Mouse (Mus musculus): ENCODE results near the gene Wapl.
A peak's percentile ranks its signal among the peaks of the same experiment; 100 is the strongest.

Wapl gene

GRCm38 (mm10) chr14:34673395-34674228 is at the start of gene Wapl:
Gene Wapl (plus strand): TSS chr14:34673928.
- DNase-seq (ENCODE audit: low spot score): peak; percentile 97

GRCm38 (mm10) chr14:34626824-34627223 is 46.9 kb upstream of the Wapl start:
- DNase-seq (ENCODE audit: low spot score): no peak

GRCm38 (mm10) chr14:34632722-34633448 is 40.8 kb upstream of the Wapl start:
- DNase-seq (ENCODE audit: low spot score): no peak

GRCm38 (mm10) chr14:34635192-34635591 is 38.5 kb upstream of the Wapl start:
- DNase-seq (ENCODE audit: low spot score): no peak

GRCm38 (mm10) chr14:34635721-34636120 is 38.0 kb upstream of the Wapl start:
- DNase-seq (ENCODE audit: low spot score): no peak

- no peak for DNase-seq (ENCODE audit: low spot score)
Observed at GRCm38 (mm10) chr14:34644140-34644539, 29.6 kb upstream of the Wapl start.

GRCm38 (mm10) chr14:34647870-34648475 is 25.8 kb upstream of the Wapl start:
- no peak for DNase-seq (ENCODE audit: low spot score)

- DNase-seq (ENCODE audit: low spot score): no peak
Observed at GRCm38 (mm10) chr14:34657131-34657530, 16.6 kb upstream of the Wapl start.

GRCm38 (mm10) chr14:34660351-34660787 is 13.4 kb upstream of the Wapl start:
- DNase-seq (ENCODE audit: low spot score): no peak

GRCm38 (mm10) chr14:34660788-34661591 is 12.7 kb upstream of the Wapl start:
- no peak for DNase-seq (ENCODE audit: low spot score)

GRCm38 (mm10) chr14:34661621-34662477 is 11.9 kb upstream of the Wapl start:
- no peak for DNase-seq (ENCODE audit: low spot score)

GRCm38 (mm10) chr14:34662478-34662826 is 11.3 kb upstream of the Wapl start:
- DNase-seq (ENCODE audit: low spot score): no peak

GRCm38 (mm10) chr14:34663381-34663780 is 10.3 kb upstream of the Wapl start:
- DNase-seq (ENCODE audit: low spot score): no peak

GRCm38 (mm10) chr14:34669082-34669481 is 4.6 kb upstream of the Wapl start:
- DNase-seq (ENCODE audit: low spot score): no peak

GRCm38 (mm10) chr14:34670256-34670655 is 3.5 kb upstream of the Wapl start:
- DNase-seq (ENCODE audit: low spot score): no peak

GRCm38 (mm10) chr14:34674229-34674791 is 582 bp downstream of the Wapl start:
- peak; percentile 82 for DNase-seq (ENCODE audit: low spot score)

GRCm38 (mm10) chr14:34674932-34675331 is 1.2 kb downstream of the Wapl start:
- no peak for DNase-seq (ENCODE audit: low spot score)

GRCm38 (mm10) chr14:34675347-34675865 is 1.7 kb downstream of the Wapl start:
- no peak for DNase-seq (ENCODE audit: low spot score)

GRCm38 (mm10) chr14:34680815-34681214 is 7.1 kb downstream of the Wapl start:
- no peak for DNase-seq (ENCODE audit: low spot score)

GRCm38 (mm10) chr14:34684989-34685388 is 11.3 kb downstream of the Wapl start:
- DNase-seq (ENCODE audit: low spot score): no peak

Data from testis, postnatal 14 days (tissue).